Mouse (Mus musculus): ENCODE data around the gene Gne. TPM values are rescaled to one million over a fixed set of nuclear protein-coding genes. Genes with fewer than 3 reads are reported as not detected.

The Gne gene
- total RNA-seq, 2 experiments from 2014 or later, result 49.7 to 53.1 TPM

Other genes starting within 250 kb of the Gne start
- not detected for gene Olfr157, start 244.0 kb downstream of the Gne start, total RNA-seq (2021)
- gene Olfr155, start 232.6 kb downstream of the Gne start, total RNA-seq (2021), result not detected
- gene Reck, start 208.6 kb downstream of the Gne start, total RNA-seq (2021), result 1 to 10 TPM; 6.0 to 6.2 TPM
- gene Glipr2, start 126.8 kb downstream of the Gne start, total RNA-seq (2021), result 1 to 10 TPM; 3.3 to 4.0 TPM
- not detected for gene Ccin, start 100.7 kb downstream of the Gne start, total RNA-seq (2021)
- gene Clta, start 79.7 kb downstream of the Gne start, total RNA-seq (2021), result 100 to 1,000 TPM; 284 to 304 TPM
- 10 to 100 TPM; 47.1 to 49.8 TPM for gene Rnf38, start 149.6 kb upstream of the Gne start, total RNA-seq (2021)
- gene Melk, start 216.7 kb upstream of the Gne start, total RNA-seq (2021), result not detected